Mouse (Mus musculus) C2C12 (cell line): Measurements from ENCODE around the gene Stk39.

Experiments
- CEBPB ChIP-seq: IDR thresholded peaks from one replicate; pipeline ENCODE4 v1.6.1; 2011; ENCODE audit warnings: low read depth, mild to moderate bottlenecking, control low read depth, moderate library complexity
- CTCF ChIP-seq: IDR thresholded peaks from one replicate; pipeline ENCODE4 v1.5.1; 2011; ENCODE audit not compliant: control insufficient read depth, insufficient read depth, insufficient read length
- MAX ChIP-seq: IDR thresholded peaks from one replicate; pipeline ENCODE4 v1.6.1; 2011; ENCODE audit warnings: mild to moderate bottlenecking, control low read depth
- MYOD1 ChIP-seq: IDR thresholded peaks from one replicate; pipeline ENCODE4 v1.6.1; 2011; ENCODE audit warnings: low read depth; ENCODE audit not compliant: control insufficient read depth, insufficient read length

DNA sequence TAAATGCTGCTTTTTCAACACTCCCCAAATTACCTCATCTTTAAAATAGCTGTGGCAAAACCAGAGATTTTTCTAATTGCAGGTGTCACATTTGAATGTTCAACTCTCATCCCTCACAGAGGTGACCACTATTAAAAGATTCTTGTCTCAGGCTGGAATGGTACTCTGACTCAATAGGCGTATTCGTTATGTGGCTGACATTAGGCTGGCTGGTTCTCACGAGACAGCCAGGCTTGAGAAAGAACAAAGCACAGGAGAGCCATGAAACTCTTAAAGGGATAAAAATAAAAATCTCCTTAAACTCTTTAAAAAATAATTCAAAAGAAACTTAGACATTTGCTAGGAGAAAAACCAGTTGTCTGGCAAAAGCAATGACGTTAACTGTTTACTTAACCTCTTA is 853 bp upstream of the Stk39 start:
- TF ChIP-seq CTCF (no peak), MYOD1 (no peak), MAX (no peak), CEBPB (no peak)
